Mouse (Mus musculus) left cerebral cortex, postnatal 36 days (tissue): ENCODE data around the gene Clec16a. TPM values are rescaled to one million over a fixed set of nuclear protein-coding genes. Genes with fewer than 3 reads are reported as not detected.

Source experiments
- DNase-seq, 2 experiments: peaks; one replicate each; pipeline ENCODE4 v3.0.0; 2021 to 2022; ENCODE audit warnings: low spot score in 2 of 2, mixed read lengths in 1 of 2
- intact Hi-C: fragments of 180-260 bp; cut with DNase I; formaldehyde crosslinking; loops from one replicate; pipeline ENCODE4 v1.15.1; 2025
- total RNA-seq, 2 experiments: library from RNA; stranded (reverse); gene quantifications; 2 replicates each; pipeline ENCODE4 v1.2.3; 2021

The Clec16a gene
- total RNA-seq, 2 experiments from 2014 or later = 92.4 to 97.8 TPM

DNA sequence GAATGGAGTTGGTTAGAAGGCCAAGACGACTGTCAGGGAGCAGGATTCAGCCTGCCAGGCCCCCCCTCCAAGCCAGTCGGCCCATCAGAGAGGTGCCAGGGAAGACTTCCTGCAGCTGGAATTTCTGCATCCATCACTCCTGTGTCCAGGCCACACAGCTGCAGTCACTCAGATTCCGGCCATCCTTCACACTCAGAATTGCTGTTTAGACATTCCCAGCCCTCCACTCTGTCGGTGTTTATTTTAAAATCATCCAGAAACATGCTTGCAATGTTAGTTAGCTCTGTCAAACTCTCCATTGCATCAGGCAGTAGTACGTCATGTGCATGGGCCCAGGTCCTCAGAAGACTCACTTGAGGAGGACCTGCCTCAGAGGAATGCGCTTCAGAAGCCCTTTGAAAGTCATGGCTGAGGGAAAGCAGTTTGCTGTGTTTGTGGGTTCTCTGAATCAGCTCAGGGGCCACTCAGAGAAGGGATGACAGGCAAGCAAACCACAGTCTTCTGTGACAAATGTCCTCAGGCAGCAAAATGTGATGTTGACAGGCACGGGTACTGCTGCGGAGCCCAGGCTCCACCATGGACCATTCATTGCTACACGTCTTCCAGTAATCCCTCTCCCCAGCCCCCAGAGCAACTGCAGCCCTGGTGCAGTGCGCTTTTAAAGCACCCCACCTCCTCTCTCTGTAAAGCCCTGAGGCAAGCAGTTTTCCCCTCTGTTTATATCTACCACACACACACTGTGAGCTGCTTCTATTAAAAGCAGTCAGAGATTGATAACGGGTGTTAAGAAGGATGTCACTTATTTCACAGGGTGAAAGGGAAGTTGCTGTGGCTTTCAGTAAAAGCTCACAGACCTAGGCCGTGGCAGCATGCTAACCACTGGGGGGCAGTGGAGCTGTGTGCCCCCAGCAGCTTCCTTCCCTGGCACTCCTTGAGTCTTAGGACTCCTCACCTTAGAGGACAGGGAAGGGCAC is 120.1 kb downstream of the Clec16a start:
- no peak for DNase-seq
- intact Hi-C loops = loop anchor here (10.0 kb wide), 1 partner anchor 120 kb away; the partner anchor contains the start of genes Socs1 and Tnp2

DNA sequence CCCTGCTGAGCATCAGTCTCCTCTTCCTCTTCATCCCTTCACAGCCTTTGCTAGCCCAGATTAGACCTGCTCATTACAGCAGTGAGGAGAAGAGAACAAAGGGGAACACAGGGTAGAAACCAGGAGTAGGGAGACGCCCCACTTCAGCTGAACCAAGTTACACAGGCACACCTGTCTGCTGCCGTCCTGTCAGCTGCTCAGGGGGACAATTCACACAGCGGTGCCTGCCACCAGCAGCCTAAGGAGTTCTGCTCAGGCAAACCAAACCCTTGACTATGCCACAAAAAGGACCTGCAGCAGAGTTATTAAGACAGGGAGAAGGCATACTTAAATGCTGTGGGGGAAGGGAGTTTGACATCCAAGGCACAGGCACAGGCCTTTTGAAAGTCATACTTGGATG is 121.6 kb downstream of the Clec16a start:
- DNase-seq = no peak
- intact Hi-C loops = loop anchor here (10.0 kb wide), 1 partner anchor 118 kb away; the partner anchor contains the start of genes Socs1 and Tnp2

DNA sequence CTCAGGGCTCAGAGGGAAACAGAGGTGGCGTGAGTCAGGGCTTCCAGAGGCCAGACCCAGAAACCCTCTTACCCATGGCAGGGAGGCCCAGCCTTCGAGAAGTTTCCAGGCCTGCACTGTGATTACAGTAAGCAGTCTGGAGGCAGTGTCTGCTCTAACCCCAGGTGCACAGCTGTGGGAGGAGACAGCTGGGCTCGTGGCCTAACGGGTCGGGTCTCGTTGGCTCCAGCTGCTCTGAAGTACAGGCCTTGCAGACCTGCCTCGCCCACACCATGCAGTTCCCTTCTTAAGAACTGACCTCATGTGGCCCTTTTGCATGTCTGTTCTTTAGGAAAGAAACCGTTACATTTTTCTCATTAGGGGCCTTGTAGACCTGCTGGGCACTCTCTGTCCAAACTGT is 123.3 kb downstream of the Clec16a start:
- DNase-seq = no peak
- intact Hi-C loops = loop anchor here (10.0 kb wide), 1 partner anchor 116 kb away; the partner anchor contains the start of genes Socs1 and Tnp2

DNA sequence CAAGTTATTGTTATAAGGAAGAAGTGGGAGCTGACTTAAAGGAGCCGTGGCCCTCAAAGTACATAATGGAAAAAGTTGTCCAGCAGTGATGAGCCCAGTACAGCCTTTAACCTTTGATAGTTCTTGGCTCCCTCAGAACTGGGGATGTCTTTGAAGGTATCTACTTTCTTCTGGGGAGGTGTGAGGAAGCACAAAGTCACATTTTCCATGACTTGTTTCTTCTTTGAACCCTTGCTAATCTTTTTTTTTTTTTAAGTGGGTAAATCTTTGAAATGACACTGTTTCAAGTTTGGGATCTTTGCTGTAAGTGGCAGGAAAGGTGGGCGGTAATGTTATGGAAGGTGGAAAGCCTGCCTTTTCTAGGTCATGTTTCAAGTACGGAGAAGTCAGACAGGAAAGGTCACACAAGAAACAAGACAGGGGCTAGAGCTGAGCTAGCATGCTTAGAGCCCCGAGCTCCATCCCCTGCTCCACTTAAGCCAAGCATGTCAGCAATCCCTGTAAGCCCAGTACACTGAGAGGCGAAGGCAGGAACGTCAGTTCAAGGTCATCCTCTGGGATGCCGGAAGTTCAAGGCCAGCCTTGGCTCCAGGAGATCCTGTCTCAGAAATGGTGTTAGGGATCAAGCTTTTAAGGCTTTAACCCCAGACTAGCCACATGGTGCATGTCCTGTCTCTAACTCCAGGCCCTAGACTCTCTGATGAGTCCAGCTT is 124.0 kb downstream of the Clec16a start:
- intact Hi-C loops = loop anchor here (10.0 kb wide), 1 partner anchor 116 kb away; the partner anchor contains the start of genes Socs1 and Tnp2

DNA sequence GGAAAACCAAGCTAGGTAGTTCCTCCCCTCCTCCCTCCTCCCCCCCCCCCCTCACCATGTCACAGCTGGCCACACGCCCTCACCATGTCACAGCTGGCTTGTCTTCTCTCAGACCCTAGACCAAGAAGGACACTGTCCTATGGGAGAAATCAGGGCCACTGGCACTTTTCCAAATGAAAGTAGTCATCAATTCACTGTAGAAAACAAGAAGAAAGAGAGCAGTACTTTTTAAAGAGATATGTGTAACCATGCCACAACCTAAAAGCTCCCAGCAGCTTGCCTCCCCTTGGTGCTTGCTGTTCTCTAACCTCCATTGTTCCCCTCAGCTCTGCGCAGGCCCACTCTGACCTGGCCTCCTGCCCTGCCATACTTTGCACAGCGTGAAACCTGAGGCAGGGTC is 124.8 kb downstream of the Clec16a start:
- intact Hi-C loops = loop anchor here (10.0 kb wide), 1 partner anchor 115 kb away; the partner anchor contains the start of genes Socs1 and Tnp2
- DNase-seq = no peak

More for the DNA sequence above, 124.0 kb downstream of the Clec16a start:
- DNase-seq = no peak

DNA sequence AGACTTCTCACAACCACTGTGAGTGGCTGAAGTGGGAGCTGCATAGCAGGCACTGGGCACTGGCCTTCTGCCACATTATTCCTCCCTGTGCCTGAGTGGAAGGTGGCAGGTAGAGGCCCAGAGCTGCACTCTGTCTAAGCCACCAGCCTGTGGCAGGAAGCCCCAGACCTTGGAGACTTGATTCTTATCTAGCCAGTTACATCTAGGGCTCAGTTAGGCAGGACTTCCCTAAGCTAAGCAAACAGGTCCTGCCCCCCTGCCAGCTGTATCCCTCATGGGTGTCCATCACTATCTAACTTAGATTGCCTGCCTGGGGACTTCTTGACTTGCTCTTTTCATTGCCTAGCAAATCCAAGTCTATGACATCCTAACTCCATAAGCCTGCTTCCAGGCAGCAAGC is 127.4 kb downstream of the Clec16a start:
- intact Hi-C loops = no loop called here
- no peak for DNase-seq

DNA sequence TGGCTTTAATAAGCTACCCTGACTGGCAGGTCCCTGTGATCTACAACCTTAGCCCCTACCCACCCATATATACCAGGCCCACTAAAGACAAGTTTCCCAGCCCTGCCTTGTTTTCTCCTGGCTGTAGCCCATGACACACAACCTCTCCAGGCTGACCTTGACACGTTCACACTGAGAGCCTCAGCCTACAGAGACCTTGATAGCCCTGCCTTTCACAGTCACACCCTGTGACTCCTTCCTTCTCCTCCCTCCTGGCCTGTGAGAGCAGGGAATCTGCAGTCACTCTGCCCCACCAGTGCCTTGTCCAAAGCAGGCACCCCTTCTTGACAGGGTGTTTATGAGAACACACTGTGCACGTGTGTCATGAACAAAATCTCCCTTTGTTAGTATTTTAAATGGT is 128.9 kb downstream of the Clec16a start:
- no peak for DNase-seq
- intact Hi-C loops = no loop called here

DNA sequence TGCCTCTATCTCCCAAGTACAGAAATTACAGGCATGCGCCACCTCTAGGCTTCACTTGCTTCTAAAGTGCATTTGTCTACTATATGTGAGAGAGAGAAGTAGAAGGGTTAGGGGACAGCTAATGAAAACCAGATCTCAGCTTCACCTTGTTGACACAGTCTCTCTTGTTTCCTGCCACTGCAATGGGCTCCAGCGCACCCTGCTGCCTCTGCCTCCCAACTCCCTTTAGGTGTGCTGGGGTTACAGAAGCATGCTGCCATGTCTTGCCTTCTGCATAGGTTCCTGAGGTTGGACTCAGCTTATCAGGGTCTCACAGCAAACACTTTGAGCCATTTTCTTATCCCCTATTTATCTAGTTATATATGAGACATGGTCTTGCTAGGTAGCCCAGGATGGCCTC is 129.8 kb downstream of the Clec16a start:
- intact Hi-C loops = no loop called here
- DNase-seq = no peak

DNA sequence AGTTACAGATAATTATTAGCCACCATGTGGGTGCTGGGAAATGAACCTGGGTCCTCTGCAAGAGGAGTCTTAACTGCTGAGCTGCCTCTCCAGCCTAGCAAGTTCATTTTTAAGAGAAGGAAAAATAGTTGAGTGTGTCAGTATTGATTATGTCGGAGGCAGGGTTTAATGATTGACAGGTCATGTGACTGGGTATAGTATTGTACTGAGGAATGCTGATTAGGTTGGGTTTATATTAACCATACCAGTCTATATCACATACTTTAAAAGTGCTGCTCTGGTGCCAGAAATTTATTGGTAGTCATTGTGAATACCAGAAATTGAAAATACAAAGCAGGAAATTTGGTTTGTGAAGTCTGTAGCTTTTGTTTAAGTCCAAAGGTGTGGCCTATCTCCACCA is 130.5 kb downstream of the Clec16a start:
- no peak for DNase-seq
- intact Hi-C loops = no loop called here

DNA sequence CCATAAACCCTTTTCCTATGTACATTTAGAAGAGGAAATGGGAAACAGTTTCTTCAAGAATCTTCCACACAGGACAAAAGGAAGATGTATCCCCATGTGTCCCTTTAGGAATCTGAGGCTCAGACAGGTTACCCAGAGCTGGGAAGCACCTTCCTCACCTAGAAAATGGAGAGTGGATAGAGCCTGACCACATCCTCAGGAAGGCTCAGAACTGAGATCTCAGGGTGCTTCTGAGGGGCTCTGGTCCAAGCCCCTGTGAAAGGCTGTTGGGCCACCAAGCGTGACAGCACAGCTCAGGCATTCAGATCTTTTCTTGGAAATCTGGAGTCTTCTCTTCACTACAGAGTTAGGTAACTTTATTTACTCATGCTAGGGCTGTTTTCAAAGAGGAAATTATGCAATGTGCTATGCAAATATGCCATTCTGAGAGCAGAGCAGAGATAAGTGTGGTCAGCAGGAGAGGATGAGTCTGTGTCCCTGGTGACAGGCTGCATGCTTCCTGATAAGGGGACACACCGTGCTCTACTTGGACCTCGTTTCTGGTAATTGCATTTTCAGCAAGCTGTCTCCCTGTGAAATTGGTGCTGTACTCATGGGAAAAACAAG is 131.4 kb downstream of the Clec16a start:
- no peak for DNase-seq
- intact Hi-C loops = no loop called here

DNA sequence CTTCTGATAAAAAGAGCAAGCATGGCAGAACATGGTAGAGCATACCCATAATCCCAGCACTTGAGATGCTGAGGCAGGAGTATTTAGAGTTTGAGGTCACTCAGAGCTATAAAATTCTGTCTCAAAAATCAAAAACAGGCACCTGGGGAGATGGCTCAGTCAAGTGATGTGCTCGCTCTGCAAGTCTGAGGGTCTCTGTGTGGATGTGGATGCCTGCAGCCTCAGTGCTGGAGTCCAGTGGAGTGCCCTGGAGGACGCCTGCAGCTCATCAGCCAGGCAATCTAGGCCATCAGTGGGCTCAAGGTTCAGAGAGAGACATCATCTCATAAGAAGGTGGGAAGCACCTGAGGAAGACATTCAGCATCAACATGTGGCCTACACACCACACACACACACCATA is 137.4 kb downstream of the Clec16a start:
- DNase-seq = no peak
- intact Hi-C loops = no loop called here

DNA sequence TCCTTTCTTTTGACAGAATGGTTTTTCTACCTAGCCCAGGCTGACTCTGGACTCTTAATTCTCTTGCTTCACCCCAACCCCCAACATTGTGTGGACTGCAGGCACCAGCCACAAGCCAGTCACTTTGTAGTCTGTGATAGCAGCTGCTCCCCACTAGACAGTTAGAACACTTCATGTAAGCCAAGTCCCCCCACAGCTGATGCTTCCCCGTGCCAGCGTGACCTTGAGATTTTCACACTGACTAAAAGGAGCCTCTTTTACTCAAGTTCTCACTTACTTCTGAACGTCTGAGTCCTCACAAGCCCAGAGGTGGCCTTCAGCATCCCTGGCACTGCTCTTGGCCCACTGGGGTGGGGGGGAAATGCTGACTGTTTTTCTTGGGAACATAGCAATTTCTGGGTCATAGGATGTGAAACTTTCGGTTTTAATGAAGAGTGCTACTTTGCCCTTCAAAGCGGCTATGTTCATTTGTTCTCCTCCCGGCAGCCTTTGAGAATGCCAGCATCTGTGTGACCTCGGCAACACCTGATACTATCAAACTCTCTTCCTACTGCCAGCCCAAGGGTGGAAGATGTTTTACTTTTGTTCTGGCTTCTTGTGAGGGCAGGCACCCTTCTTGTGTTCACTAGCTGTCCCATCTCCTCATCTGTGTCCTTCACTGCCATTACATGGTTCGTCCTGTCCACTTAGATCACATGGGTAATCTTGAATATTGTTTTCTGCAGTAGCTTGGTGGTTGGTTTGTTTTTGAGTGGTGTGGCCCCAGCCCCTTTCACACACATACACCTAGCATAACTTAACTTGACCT is 138.3 kb downstream of the Clec16a start:
- intact Hi-C loops = no loop called here
- DNase-seq = no peak

DNA sequence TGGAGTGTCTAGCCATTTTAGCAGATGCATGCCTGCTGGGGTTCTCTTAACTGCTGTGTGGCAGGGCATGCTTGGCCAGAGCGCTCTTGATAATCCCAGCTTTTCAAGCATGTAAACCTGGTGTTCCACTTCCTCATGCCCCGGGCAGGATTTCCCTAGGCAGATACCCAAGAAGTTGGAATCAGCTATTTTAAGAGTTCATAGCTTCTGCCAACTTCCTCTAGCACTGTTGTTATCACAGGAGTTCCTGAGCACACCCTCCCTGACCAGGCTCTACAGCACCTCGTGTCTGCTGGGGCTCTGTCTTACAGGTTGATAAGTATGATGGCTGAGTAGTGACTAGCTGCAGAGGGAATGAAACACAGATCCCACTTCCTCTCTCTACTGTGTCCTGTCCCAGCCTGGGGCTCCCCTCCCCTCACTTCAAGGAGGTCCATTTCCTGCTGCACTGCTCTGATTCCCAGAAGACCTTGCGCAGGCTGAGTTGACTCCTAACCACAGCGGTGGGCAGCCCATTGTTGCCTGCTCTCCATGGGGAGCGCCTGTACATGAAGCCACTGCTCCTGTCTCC is 144.7 kb downstream of the Clec16a start:
- no peak for DNase-seq
- intact Hi-C loops = no loop called here

DNA sequence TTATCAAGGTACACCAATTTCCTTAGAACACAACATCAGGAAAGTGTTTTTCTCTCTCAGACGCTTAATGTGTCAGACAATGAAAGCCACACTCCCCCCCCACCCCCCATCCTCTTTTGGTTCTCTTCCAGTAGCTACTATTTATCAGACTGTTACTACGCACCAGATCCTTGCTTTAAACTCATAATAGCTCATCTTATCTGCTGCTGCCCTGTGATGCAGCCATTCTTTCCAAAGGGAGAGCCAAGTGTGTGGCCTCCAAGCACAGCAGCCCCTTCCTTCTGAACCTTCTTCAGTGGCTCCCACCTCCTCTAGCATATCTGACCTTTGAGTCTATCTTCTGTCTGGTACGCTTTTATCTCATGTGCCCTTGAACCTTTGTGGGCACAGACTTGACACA is 145.3 kb downstream of the Clec16a start:
- DNase-seq = no peak
- intact Hi-C loops = no loop called here

DNA sequence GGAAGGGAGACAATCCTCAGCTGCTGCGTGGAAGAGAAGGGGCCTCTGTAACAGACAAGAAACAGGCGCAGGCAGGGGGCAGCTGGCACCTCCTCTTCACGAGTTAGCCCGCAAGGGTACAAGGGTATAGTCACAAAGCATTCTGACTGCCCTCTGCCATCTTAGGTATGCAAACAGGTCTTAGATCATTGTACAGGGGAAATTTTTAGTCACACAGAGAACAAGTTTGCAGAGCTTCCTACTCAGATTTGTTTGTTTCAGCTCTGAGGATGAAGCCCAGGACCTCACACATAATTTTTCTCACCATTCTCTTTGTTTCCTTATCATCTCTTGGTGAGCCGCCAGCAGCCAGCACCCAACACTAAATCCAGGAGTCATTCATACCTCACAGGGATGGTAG is 146.6 kb downstream of the Clec16a start:
- no peak for DNase-seq
- intact Hi-C loops = no loop called here

DNA sequence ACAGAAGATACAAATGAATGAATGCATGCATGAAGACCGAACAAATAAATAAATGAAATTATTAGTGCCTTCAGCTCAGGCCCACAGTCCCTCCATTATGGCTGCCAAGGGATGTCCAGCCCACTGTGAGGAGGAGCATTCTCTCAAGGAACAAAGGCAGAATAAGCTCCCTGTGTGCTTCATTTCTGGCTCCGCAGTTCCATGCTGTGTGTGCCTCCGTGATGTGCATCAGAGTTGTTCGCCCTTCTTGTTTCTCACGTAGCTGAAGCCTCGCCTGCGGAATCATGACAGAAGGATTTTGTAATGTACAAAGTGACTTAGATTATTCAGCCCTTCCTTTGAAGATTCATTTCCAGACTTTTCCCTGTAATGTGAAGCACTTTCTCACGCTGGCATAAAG is 147.7 kb downstream of the Clec16a start:
- DNase-seq = no peak
- intact Hi-C loops = no loop called here

DNA sequence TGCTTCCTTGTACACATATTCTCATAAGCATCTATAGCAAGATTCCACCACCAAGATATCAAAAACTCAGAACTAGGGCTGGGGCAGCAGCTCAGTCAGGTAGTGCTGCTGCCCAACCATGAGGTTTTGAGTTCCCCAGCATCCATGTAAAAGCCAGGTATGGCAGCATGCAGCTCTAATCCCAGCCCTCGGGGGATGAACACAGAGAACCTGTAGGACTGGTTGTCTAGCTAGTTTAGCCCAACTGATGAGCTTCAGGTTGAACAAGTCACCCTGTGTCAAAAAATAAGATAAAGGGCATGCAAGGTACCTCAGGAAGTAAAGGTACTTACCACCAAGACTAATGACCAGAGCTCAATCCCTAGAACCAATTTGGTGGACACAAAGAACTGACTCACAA is 148.3 kb downstream of the Clec16a start:
- DNase-seq = no peak
- intact Hi-C loops = no loop called here

DNA sequence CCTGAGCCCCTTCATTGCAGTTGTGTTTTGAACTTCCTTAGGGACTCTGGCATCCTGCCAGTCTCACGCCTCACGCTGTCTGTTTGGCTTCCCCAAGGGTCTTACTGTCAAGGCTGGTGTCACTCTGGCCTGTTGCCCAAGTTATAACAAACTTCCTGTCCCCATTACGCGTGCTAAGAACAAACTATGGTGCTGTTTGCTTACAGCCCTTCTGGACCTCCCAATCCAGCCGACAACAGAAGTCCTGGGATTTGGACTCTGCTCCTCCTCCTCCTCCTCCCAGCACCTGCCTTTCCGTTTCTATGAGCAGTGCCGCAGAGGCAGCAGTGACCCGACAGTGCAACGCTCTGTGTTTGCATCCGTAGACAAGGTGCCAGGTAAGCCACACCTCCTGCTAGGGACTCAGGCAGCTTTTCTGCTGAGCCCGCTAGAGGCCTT is 149.3 kb downstream of the Clec16a start:
- intact Hi-C loops = no loop called here
- DNase-seq = no peak
